Mouse (Mus musculus) forebrain, embryonic 11.5 days (tissue): ENCODE data around the gene Pus10. TPM values are rescaled to one million over a fixed set of nuclear protein-coding genes. Genes with fewer than 3 reads are reported as not detected.

Experiments
- ATAC-seq: fragments of 200-750 bp; cut with Nextera tagmentation; replicated peaks from 2 replicates; pipeline ENCODE4 v1.8.0; 2017; ENCODE audit warnings: moderate TSS enrichment; ENCODE audit not compliant: low FRiP score
- DNase-seq: peaks from one replicate; pipeline ENCODE4 v3.0.0-alpha.2; 2017; ENCODE audit warnings: low spot score
- H3K27ac ChIP-seq: fragments of 300-500 bp; sonication (generic); 2 replicates; pipeline ENCODE4 v1.5.1; 2014; ENCODE audit warnings: low read depth, low read length
- H3K27me3 ChIP-seq: fragments of 300-500 bp; sonication (generic); 2 replicates; pipeline ENCODE4 v1.6.1; 2014; ENCODE audit warnings: mild to moderate bottlenecking, low read length, mixed read lengths; ENCODE audit not compliant: control insufficient read depth, insufficient read depth
- H3K36me3 ChIP-seq: fragments of 300-500 bp; sonication (generic); 2 replicates; pipeline ENCODE4 v1.6.1; 2014; ENCODE audit warnings: mild to moderate bottlenecking, low read length, moderate library complexity, mixed read lengths; ENCODE audit not compliant: control insufficient read depth, insufficient read depth
- H3K4me1 ChIP-seq: fragments of 300-500 bp; sonication (generic); replicated peaks from 2 replicates; pipeline ENCODE4 v1.6.1; 2014; ENCODE audit warnings: low read length, mixed read lengths; ENCODE audit not compliant: control insufficient read depth, insufficient read depth
- H3K4me2 ChIP-seq: fragments of 300-500 bp; sonication (generic); 2 replicates; pipeline ENCODE4 v1.6.1; 2014; ENCODE audit warnings: low read depth, mild to moderate bottlenecking, low read length, moderate library complexity, mixed read lengths; ENCODE audit not compliant: severe bottlenecking
- H3K4me3 ChIP-seq: fragments of 300-500 bp; sonication (generic); 2 replicates; pipeline ENCODE4 v1.5.1; 2014; ENCODE audit warnings: low read depth, low read length
- H3K9ac ChIP-seq: fragments of 300-500 bp; sonication (generic); 2 replicates; pipeline ENCODE4 v1.6.1; 2014; ENCODE audit warnings: low read length
- H3K9me3 ChIP-seq: fragments of 300-500 bp; sonication (generic); 2 replicates; pipeline ENCODE4 v1.6.1; 2016; ENCODE audit warnings: low read length, mixed read lengths; ENCODE audit not compliant: control insufficient read depth
- WGBS: fragments of 180-500 bp; shearing (Covaris S2); extraction: QIAGEN DNeasy Blood & Tissue Kit; methylation state at CpG from one replicate; pipeline ENCODE4 v1.1.7; 2014; 5-methylcytosine and 5-hydroxymethylcytosine counted together
- polyA plus RNA-seq: library from polyadenylated mRNA; unstranded; fragments of >200 nt; fragmentation: Nextera tagmentation; extraction: Ambion mirVana; gene quantifications from 2 replicates; pipeline ENCODE4 v1.2.1, GENCODE M21; 2014

Pus10 gene
- polyA plus RNA-seq, 1 experiment from 2014 or later, result 30.8 TPM

DNA sequence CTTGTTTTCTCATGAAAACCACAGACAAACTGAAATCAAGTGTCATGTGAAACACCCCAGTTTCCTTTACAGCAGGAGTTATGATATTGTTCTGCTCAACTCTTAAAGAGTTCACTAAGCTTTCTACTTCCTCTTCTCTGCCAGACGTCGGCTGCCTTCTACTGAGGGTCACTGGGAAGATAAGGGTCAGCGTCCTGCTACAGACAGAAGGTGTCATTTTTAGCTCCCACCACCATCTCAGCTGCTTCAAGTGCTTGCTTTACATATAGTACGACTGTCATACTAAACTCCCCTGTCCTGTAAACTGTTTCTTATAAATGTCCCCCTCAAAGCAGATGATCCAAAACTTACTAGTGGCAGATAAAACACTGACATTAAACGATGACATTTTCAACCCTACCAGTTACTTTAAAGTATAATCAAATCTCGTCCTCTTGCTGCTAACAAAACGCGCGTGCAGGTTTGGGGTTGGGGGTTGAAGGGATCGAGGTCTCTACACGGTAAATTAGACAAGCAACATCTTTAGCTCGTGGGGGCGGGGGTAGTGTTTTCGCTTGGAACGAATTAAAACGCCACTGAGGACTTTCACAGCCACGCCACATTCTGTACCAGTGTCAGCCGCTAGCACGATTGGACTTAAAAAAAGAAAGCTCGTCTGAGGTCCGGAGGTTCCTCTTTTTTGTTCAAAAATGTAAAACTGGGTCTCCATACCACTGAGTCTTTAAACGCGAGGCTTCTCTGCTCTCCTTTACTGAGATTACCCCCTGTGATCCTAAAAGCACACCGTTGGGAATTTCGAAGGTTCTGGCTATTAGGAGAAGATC is 104.4 kb downstream of the Pus10 start:
- DNase-seq (peak; percentile 62), ATAC-seq (no peak)
- peak overlapping the region; percentile 68 for H3K4me3 ChIP-seq
- no peaks in the 10 kb centered on the region for H3K36me3 ChIP-seq
- H3K9ac ChIP-seq, result peak overlapping the region; percentile 62
- H3K27ac ChIP-seq, result 0 out of 2 replicates have a peak overlapping the region, but pooled peaks have one; percentile 72
- H3K4me2 ChIP-seq, result peak overlapping the region; percentile 88
- 0 out of 2 replicates have a peak, but pooled peaks cover 2% of the 10 kb centered on the region for H3K4me1 ChIP-seq
- under 1% methylated on average over 25 of the region's 25 CpGs for WGBS
- peaks cover 5% of the 10 kb centered on the region; the same call in 1 of the 2 replicates for H3K27me3 ChIP-seq
- H3K9me3 ChIP-seq, result no peaks in the 10 kb centered on the region

DNA sequence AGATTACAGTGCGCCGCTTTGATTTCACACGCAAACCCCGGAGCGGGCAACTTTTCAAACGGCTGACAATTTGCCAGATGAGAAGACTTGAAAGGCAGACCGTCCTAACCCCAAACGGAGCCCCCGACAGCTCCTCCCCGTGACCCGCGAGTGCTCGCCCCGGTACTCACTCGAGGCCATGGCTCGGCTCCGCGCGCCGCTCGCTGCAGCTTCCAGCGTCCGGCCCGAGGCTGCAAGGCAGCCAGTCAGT is 105.0 kb downstream of the Pus10 start:
- Histone ChIP-seq H3K27ac (peak overlapping the region; percentile 72; the same call in 1 of the 2 replicates), H3K27me3 (peaks cover 5% of the 10 kb centered on the region; the same call in 1 of the 2 replicates), H3K4me1 (0 out of 2 replicates have a peak, but pooled peaks cover 2% of the 10 kb centered on the region), H3K9ac (peak overlapping the region; percentile 62), H3K9me3 (no peaks in the 10 kb centered on the region), H3K4me3 (peak overlapping the region; percentile 68), H3K36me3 (no peaks in the 10 kb centered on the region), H3K4me2 (peak overlapping the region; percentile 88)
- DNase-seq (no peak), ATAC-seq (no peak)
- WGBS, result 0% methylated on average over 24 of the region's 24 CpGs

DNA sequence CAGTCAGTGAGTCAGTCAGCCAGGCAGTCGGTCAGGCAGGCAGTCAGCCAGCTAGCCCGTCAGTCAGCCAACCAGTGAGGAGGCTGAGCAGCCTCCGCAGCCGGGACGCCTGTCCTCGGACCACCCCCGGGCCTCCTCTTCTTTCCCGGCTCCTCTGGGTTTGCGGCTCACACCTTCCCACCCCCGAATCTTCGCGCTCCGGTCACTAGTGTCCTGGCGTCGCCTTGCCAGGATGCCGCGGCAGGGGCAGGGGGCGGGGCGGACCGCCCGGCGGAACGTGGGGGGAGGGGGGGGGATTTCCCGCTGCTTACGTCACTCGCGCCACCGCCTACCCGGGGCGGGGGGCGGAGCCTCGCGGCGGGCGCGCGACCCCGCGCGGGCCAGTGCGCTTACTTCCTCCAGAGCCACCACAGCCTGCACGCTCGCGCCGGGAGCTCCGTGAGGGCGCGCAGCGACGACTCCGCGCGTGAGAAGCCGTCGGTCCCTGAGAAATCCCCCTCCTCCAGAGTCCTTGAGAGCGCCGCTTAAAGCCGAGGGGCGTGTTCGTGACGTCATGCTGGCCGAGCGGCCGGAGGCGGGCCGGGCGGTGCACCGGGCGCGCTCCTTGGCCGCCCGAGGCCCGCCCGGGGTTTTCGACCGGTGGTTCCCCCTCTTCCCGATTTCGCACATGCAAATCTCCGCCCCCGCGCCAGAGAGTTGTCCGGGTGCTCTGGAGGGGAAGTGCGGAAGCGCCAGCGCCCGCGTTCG is 105.5 kb downstream of the Pus10 start, which contains the start of gene Rel:
Rel (minus strand) TSS at position 211 of the 747 bp plus-strand sequence.
- Histone ChIP-seq H3K4me3 (peak within 1 kb of the TSS; percentile 68), H3K27ac (peak within 1 kb of the TSS; percentile 72), H3K4me2 (peak within 1 kb of the TSS; percentile 88), H3K9ac (peak within 1 kb of the TSS; percentile 62), H3K27me3 (peaks cover 5% of the 10 kb centered on the region; the same call in 1 of the 2 replicates), H3K4me1 (0 out of 2 replicates have a peak, but pooled peaks cover 2% of the 10 kb centered on the region), H3K9me3 (no peaks in the 10 kb centered on the region), H3K36me3 (no peaks in the 10 kb centered on the region)
- peak; percentile 94 for DNase-seq
- peak; percentile 93 for ATAC-seq
- WGBS, result under 1% methylated on average over 83 of the region's 88 CpGs

DNA sequence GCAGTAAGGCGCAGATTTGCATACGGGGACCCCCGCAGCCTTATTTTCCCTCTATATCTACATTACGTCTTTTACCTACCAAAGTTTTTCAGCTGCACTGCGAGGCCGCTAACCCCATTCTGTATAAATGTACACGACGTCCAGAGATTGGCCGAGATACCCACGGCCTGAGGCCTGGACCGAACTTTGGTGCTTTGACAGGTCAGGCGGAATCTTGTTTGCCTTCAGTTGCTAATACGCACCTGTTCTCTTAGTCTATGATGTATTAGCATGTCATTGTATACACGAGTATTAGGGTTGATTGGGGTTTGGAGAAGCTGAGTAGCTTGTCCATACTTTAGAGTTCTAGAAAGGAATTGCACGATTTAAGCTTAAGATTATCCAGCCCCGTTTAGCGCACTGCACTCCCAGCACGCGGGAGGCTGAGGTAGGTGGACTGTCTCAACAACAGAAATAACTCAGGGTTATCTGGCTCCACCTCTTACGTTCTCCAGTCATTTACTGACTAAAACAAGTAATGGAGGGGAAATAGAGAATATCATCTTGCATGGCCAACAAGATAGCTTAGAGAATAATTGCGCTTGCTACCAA is 106.1 kb downstream of the Pus10 start:
- Histone ChIP-seq H3K9ac (peak overlapping the region; percentile 62), H3K4me3 (peak overlapping the region; percentile 68), H3K27me3 (peaks cover 5% of the 10 kb centered on the region; the same call in 1 of the 2 replicates), H3K4me2 (peak overlapping the region; percentile 88), H3K4me1 (0 out of 2 replicates have a peak, but pooled peaks cover 2% of the 10 kb centered on the region), H3K9me3 (no peaks in the 10 kb centered on the region), H3K36me3 (no peaks in the 10 kb centered on the region), H3K27ac (no peak overlapping the region)
- DNase-seq (no peak), ATAC-seq (peak; percentile 49)
- 6% methylated on average over 21 of the region's 21 CpGs for WGBS

DNA sequence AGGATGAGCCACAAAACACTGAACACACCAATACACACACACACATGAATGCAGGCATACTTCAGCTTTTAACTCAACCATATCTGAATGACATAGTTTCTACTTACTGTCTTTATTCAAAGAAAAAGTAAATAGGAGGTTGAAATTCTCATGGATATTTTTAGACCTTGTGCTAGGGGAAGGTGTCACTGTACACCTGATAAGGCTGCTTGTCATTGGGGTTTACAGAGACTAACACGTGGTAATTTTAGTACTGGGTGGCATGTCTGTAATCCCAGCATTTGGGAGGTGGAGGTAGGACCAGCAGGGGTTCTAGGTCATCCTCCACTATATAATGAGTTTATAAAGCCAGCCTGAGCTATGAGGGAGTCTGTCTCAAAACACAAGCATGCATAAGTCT is 107.0 kb downstream of the Pus10 start:
- Histone ChIP-seq H3K9ac (no peak overlapping the region), H3K9me3 (no peaks in the 10 kb centered on the region), H3K36me3 (no peaks in the 10 kb centered on the region), H3K4me1 (0 out of 2 replicates have a peak, but pooled peaks cover 2% of the 10 kb centered on the region), H3K27me3 (peaks cover 5% of the 10 kb centered on the region; the same call in 1 of the 2 replicates), H3K27ac (no peak overlapping the region), H3K4me3 (no peak overlapping the region), H3K4me2 (no peak overlapping the region)
- 47% methylated on average over 1 of the region's 1 CpGs for WGBS
- DNase-seq (no peak), ATAC-seq (no peak)

DNA sequence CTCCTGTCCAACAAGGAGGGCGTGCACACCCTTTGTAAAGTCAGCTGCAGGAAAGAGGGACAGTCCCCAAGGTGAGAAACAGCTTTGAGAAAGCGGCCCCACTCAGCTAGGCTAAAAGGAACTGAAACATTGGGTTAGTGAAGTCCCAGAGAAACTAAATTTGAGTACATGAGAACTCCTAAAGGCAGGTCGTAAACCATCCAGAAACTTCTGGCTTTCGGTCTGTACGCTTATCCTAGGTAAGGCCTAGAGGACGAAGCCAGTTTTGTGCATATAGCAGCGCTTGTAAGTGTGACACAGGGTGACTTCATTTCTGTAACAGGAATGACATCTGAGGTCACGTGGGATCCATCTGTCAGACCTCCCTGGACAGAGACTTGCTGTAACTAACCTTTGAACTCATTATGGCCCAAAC is 113.3 kb downstream of the Pus10 start:
- H3K9ac ChIP-seq, result no peak overlapping the region
- 89% methylated on average over 8 of the region's 8 CpGs for WGBS
- no peak for ATAC-seq
- no peak overlapping the region for H3K27ac ChIP-seq
- H3K4me2 ChIP-seq, result no peak overlapping the region
- no peaks in the 10 kb centered on the region for H3K4me1 ChIP-seq
- no peaks in the 10 kb centered on the region for H3K9me3 ChIP-seq
- H3K27me3 ChIP-seq, result no peaks in the 10 kb centered on the region
- DNase-seq, result no peak
- H3K36me3 ChIP-seq, result no peaks in the 10 kb centered on the region
- H3K4me3 ChIP-seq, result no peak overlapping the region

DNA sequence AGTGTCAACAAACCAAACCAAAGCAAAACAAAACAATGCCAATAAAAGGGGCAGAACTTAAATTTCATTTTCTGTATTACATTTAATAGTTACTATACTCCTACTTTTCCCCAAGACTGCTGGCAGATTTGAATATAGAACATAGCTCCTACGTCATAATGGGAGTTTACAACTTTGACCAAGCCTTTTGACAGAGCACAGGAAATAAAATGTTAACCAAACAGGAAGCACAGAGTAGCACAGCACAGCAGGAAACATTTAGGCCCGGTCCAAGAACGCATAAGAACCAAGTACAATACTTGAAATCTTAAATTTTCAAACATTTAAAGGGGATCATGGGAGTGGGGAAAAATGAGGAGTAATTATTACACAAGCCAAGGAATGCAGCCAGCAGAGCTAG is 116.6 kb downstream of the Pus10 start:
- Histone ChIP-seq H3K9ac (no peak overlapping the region), H3K4me1 (no peaks in the 10 kb centered on the region), H3K4me3 (no peak overlapping the region), H3K9me3 (no peaks in the 10 kb centered on the region), H3K4me2 (no peak overlapping the region), H3K27me3 (no peaks in the 10 kb centered on the region), H3K36me3 (no peaks in the 10 kb centered on the region), H3K27ac (no peak overlapping the region)
- DNase-seq, result no peak
- no peak for ATAC-seq
- 82% methylated on average over 3 of the region's 3 CpGs for whole genome bisulfite sequencing
